Mouse (Mus musculus) gastrocnemius, adult 18-20 months (tissue): ENCODE measurements around the gene Gm3558. TPM values are rescaled to one million over a fixed set of nuclear protein-coding genes. Genes with fewer than 3 reads are reported as not detected.
"Not testable (repeated sequence)": the region's sequence is repeated elsewhere in the genome, so short reads cannot be mapped to it uniquely, and the experiment has no call there.

Source experiments
- DNase-seq: peaks from one replicate; pipeline ENCODE4 v3.0.0; 2021; ENCODE audit warnings: low spot score
- long read RNA-seq, 2 experiments: library from polyadenylated mRNA; stranded (forward); transcript quantifications; one replicate each; pipeline ENCODE4 v2.0.0; 2021
- total RNA-seq, 2 experiments: library from RNA; stranded (reverse); gene quantifications; 2 replicates each; pipeline ENCODE4 v1.2.3; 2021

Gene Gm3558
- under 1 TPM; 0.25 to 0.43 TPM for total RNA-seq
- long read RNA-seq, experiment 1, partial matches to known transcripts, result 0 of 2 reads
- long read RNA-seq, experiment 1, other reads (novel, unspliced or antisense), result 2 of 2 reads
- long read RNA-seq, experiment 2, result 0 reads

GRCm38 (mm10) chr14:7568382-7568781, at the start of gene Gm3558:
Gene Gm3558, minus strand, starts transcription at chr14:7568566.
- not testable (repeated sequence) for DNase-seq

- not testable (repeated sequence) for DNase-seq
These were observed 27.1 kb upstream of the Gm3558 start, which contains the start of gene Gm10338 for GRCm38 (mm10) chr14:7595492-7595891. Gene Gm10338, minus strand, starts transcription at chr14:7595592.

GRCm38 (mm10) chr14:7567890-7568289, 476 bp downstream of the Gm3558 start:
- DNase-seq, result not testable (repeated sequence)

GRCm38 (mm10) chr14:7567266-7567665, 1.1 kb downstream of the Gm3558 start:
- DNase-seq, result not testable (repeated sequence)

Other genes with a start within 250 kb of the Gm3558 start
- gene Gm5797, start 236.2 kb downstream of the Gm3558 start, total RNA-seq, result not detected
- gene Gm8374, start 203.4 kb downstream of the Gm3558 start, total RNA-seq, result not detected
- not detected for gene Gm3755, start 117.6 kb downstream of the Gm3558 start, total RNA-seq
- gene Gm3752, start 84.8 kb downstream of the Gm3558 start, total RNA-seq, result not detected
- gene Gm10338, start 27.0 kb upstream of the Gm3558 start, total RNA-seq, result not detected
- gene Gm10128, start 75.4 kb upstream of the Gm3558 start, total RNA-seq, result not detected
- gene Gm26661, start 223.0 kb upstream of the Gm3558 start, total RNA-seq, result not detected
- gene Flnb, start 249.4 kb upstream of the Gm3558 start, total RNA-seq, result 10 to 100 TPM in 1 of 2 experiments, 1 to 10 TPM in 1; 6.2 to 10.5 TPM